Mouse (Mus musculus) 3134 (cell line): ENCODE measurements around the gene D430041D05Rik.

Source experiments
- DNase-seq: peaks from one replicate; pipeline ENCODE4 v3.0.0-alpha.2; 2011; ENCODE audit warnings: low spot score; ENCODE audit not compliant: insufficient read length; ENCODE audit errors: extremely low read depth

D430041D05Rik gene

GRCm38 (mm10) chr2:104207948-104208347 is 202.9 kb downstream of the D430041D05Rik start:
- no peak for DNase-seq

DNA sequence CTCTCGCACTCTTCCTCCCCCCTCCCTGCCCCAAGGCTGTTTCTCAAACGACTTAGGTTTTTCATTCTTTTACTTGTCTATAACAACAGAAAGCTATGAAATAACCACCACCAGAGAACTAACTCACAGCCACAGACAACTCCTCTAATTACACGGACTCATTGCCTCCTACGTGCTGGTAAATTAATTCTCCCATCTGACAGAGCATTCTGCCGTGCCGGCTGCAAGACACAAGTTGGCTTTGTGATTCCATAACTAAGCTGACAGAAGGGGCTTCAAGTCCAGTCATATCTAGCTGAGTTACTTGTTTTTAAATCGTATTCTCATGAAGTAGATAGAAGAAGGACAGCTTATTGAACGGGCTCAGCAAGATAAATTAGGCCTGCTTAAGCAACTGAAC is 205.2 kb downstream of the D430041D05Rik start:
- no peak for DNase-seq

DNA sequence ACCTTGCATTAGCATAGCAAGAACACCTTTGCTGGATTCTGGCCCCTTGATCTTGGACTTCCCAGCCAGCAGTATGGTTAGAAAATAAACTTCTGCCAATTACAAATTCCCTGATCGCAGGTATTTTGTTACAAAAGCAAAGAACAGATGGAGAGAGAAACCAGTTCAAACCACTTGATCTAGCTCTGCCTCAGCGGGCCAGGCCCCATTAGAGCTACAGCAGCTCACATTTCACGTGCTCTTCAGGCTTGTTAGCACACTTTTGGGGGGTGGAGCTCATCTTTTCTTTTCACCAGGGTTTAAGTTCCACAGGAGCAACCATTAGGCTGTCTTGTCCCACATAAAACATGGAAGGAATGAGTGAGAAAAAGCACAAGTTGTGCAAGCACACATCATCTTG is 210.6 kb downstream of the D430041D05Rik start:
- DNase-seq, result no peak

- DNase-seq, result no peak
Measured at GRCm38 (mm10) chr2:104198186-104198585, 212.6 kb downstream of the D430041D05Rik start.

DNA sequence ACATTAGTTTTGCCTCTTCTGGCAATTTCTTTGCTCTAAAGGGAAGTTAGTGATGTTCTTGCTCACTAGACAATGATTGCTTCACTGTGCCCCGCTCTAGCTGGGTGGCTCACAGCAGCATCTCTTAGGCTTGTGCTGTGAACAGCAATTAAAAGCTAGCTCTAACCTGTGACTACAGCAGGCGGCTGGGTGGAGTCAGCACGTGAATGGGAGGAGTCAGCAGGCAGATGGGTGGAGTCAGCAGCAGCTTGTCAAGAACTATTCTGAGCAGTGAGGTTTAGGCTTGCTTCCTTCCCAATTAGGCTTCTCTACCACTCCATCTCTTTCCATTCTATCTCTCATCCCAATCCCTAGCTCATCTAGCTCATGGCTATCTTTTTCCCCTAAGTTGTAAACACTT is 213.5 kb downstream of the D430041D05Rik start:
- DNase-seq, result no peak

- DNase-seq, result no peak
Measured at GRCm38 (mm10) chr2:104192401-104193141, 218.2 kb downstream of the D430041D05Rik start.

DNA sequence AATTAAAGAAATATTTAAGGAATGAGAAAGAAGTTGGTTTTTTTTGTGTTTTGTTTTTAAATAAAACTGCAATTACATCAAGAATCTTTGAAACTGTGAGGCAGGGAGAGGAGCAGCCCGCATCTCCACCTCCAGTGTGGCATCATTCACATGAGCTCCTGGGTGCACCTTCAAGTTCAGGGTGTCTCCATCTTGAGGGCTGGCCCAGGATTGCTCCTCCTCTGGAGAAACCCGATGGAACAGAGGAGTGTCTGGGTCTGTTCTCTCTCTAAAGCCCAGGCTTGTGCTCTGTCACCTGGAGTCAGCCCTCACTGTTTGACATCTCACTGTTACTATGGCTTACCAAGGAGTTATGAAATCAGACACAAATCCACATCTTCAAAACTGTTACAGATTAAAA is 219.1 kb downstream of the D430041D05Rik start:
- DNase-seq, result no peak

DNA sequence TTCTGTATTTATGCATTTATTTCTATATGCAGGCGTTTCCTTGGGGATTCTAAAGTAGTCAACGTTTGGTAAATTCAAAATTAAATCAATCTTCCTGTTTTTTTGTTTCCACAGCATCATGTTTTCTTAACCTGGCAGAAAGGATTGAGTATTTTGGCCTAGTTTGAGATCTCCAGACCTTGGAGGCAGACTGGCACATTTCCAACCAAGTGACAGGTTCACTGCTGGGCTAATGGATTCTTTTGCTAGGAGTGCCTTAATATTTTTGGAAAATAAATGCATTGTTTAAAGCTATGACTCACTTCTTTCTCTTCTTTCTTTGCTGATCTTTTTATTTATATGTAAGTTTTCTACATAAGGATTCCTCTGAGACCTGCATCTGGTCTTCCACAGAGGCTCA is 222.0 kb downstream of the D430041D05Rik start:
- no peak for DNase-seq

- no peak for DNase-seq
Measured at GRCm38 (mm10) chr2:104187073-104187472, 223.7 kb downstream of the D430041D05Rik start.

- DNase-seq, result no peak
Measured at GRCm38 (mm10) chr2:104185616-104186015, 225.2 kb downstream of the D430041D05Rik start.

- no peak for DNase-seq
Measured at GRCm38 (mm10) chr2:104184296-104184695, 226.5 kb downstream of the D430041D05Rik start.

DNA sequence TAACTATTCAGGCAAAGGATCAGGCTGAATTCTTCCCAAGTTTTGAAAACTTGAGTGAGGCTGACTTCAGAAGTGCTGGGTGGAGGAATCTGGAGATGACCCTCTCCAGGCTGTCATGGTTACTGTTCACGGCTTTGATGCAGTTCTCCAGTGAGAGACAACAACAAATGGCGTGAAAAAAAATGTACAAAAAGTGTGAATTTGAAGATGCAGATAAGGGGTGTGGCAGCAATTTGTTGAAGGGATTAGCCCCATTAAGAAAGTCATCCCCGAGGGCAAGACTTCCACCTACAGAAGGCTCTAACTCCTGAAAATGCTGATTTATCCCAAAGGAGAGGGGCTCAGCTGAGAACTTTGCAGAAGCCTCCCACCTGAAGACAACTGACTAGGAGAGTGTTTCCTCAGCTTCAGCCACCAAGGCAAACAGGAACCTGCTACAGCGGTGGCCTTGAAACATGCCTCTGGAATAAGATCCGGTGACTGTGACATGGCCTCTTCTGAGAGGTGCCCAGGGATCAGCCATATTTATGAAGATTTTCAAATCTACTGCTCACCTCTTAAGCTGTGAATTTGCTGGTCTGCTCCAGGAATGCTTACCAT is 227.5 kb downstream of the D430041D05Rik start:
- DNase-seq, result no peak

DNA sequence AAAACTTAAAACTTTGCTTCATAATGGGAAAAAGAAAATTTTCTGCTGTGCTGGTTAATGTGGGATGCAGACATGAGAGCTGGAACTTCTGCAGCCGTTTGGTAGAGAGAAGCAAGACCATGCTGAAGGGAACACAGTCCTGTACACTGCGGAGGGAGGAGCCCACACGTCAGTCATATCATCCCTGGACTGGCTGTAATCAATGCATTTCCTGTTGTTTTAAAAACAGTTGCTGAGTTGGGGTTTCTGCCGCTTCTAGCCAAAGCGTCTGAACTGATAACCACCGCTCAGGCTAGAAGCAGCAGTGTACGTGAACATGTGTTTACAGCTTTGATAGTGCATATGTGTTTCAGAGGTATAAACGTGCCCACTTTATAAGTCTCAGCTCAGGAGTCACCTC is 231.2 kb downstream of the D430041D05Rik start:
- no peak for DNase-seq

GRCm38 (mm10) chr2:104178251-104178650 is 232.6 kb downstream of the D430041D05Rik start:
- no peak for DNase-seq

GRCm38 (mm10) chr2:104176979-104177704 is 233.7 kb downstream of the D430041D05Rik start:
- no peak for DNase-seq

DNA sequence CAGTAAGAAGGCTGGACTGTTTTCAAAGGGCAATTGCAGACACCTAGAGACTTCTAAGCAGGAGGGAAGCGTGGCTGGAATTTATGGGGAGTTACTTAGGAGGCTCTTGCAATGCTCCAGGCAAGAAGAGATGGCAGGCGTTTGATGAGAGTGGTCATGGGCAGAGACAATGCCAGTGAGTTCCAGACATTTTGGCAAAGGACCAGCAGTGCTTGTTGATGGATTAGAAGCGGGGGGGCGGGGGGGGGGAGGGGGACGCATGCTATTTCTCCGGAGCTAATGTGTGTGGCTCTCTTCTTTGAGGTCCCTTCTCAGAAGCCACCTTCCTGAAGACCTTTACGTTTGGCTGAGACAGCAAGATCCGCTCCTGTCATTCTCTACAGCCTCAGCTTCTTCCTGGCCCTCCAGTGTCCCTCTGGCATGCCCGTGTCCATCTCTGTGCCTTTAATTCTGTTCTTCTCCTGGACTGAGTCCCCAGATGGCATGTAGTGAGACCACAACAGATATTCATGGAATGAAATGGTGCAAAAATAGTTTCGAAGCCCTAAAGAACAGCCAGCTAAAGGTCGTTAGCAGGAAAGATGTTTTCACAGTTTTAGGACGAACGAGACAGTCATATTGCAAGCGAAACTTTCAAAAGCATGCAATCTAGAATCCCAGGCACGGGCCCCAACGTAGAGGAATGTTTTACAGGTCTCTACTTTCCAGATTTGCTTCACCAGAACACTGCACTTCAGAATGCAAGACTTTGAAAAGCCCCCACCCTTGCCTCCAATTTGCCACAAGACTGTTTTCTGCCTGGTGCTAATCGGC is 234.4 kb downstream of the D430041D05Rik start:
- DNase-seq, result no peak

- DNase-seq, result no peak
Measured at GRCm38 (mm10) chr2:104175476-104176165, 235.2 kb downstream of the D430041D05Rik start.

DNA sequence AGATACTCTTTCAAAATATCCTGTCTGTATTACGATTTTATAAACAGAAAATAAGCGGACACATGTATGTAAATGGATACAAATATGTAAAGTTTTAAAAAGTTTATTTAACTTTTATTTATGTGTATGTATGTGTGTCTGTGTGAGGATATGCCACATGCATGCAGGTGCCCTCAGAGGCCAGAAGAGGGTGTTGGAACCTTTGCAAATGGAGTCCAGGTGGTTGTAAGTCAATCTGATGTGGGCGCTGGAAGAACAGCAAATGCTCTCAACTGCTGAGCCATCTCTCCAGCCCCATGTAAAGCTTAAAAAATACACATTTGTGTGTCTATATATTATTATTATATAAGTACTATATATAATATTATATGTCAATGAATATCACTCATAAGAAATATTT is 237.4 kb downstream of the D430041D05Rik start:
- DNase-seq, result no peak

GRCm38 (mm10) chr2:104172695-104173348 is 238.0 kb downstream of the D430041D05Rik start:
- no peak for DNase-seq
